Mouse (Mus musculus) liver, embryonic 14.5 days (tissue): ENCODE data around the gene Rab8b.
"Not testable (repeated sequence)": the region's sequence is repeated elsewhere in the genome, so short reads cannot be mapped to it uniquely, and the experiment has no call there.

Experiments
- CTCF ChIP-seq: IDR thresholded peaks from 2 replicates; pipeline ENCODE4 v1.5.1; 2016; ENCODE audit warnings: antibody characterized with exemption, low read depth, control low read depth
- EP300 ChIP-seq: IDR thresholded peaks from 2 replicates; pipeline ENCODE4 v1.6.1; 2016; ENCODE audit warnings: antibody characterized with exemption, low read depth

- TF ChIP-seq CTCF = 0 out of 2 replicates have a peak, but pooled peaks have one; percentile 22
- TF ChIP-seq EP300 = not testable (repeated sequence)
Observed at GRCm38 (mm10) chr9:66822255-66822654, 97.2 kb downstream of the Rab8b start.
